Mouse (Mus musculus): ENCODE measurements around the gene Lhx8. TPM values are rescaled to one million over a fixed set of nuclear protein-coding genes. Genes with fewer than 3 reads are reported as not detected.

The Lhx8 gene
- 0.44 and 0.64 TPM in 2 replicates for polyA plus RNA-seq (2015; fragmentation: Nextera tagmentation; extraction: Ambion mirVana)

- H3K4me1 ChIP-seq (replicated peaks): peaks cover 32% of the 10 kb centered on the region
- 2% methylated on average over 28 of the region's 28 CpGs for WGBS
- no peaks in the 10 kb centered on the region for H3K9me3 ChIP-seq (replicated peaks)
- peaks cover 95% of the 10 kb centered on the region for H3K27me3 ChIP-seq
- peak within 1 kb of the TSS; percentile 82 for H3K4me2 ChIP-seq
- no peak for ATAC-seq (replicated peaks; ENCODE audit: insufficient number of reproducible peaks, insufficient read depth, low FRiP score, low read depth)
- H3K9ac ChIP-seq: no peak within 1 kb of the TSS
- H3K36me3 ChIP-seq: no peaks in the 10 kb centered on the region
- H3K4me3 ChIP-seq: peak within 1 kb of the TSS; percentile 48
- no peak within 1 kb of the TSS for H3K27ac ChIP-seq
Measured at GRCm38 (mm10) chr3:154330181-154331002, at the start of gene Lhx8. TSS of gene Lhx8 (minus strand) at chr3:154330659.

DNA sequence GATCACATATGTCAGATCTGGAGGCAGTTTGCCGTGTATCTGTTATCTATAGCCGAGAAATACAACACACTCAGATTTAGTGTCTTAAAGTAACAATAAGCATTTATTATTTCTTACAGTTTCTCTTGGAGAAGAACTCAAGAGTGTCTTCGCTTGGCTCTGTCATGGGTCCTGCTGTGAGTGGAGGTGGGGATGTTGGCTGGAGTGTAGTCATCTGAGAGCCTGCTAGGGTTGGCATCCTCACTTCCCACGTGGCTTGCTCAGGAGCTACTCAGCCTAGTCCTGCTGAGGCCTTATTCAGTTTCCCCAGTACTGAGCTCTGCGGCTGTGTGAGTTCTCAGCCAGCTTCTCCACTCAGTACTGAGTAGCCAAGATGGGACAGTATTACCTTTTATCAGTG is 43.1 kb upstream of the Lhx8 start:
- Histone ChIP-seq H3K27ac (no peak overlapping the region), H3K4me2 (no peak overlapping the region), H3K36me3 (no peaks in the 10 kb centered on the region), H3K9me3 (replicated peaks) (no peaks in the 10 kb centered on the region), H3K27me3 (no peaks in the 10 kb centered on the region), H3K4me3 (no peak overlapping the region), H3K4me1 (replicated peaks) (no peaks in the 10 kb centered on the region), H3K9ac (no peak overlapping the region)
- no peak for ATAC-seq (replicated peaks; ENCODE audit: insufficient number of reproducible peaks, insufficient read depth, low FRiP score, low read depth)
- 66% methylated on average over 5 of the region's 5 CpGs for WGBS

DNA sequence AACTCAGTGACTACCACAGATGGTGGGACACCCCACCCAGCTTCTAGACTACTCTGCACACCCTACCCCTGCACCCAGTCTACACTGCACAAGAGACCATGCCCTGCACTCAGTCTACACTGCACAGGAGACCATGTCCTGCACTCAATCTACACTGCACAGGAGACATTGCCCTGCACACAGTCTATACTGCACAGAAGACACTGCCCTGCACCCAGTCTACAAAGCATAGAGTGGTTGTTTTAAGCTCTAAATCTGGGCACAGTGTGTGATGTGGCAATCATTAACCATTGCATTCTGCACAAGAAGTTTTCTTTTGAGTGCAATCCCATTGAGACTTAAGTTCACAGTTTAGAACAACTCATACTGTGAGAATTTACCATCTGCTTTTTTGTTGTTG is 42.2 kb upstream of the Lhx8 start:
- H3K9ac ChIP-seq: no peak overlapping the region
- H3K9me3 ChIP-seq (replicated peaks): no peaks in the 10 kb centered on the region
- H3K4me1 ChIP-seq (replicated peaks): no peaks in the 10 kb centered on the region
- no peaks in the 10 kb centered on the region for H3K36me3 ChIP-seq
- no peak for ATAC-seq (replicated peaks; ENCODE audit: insufficient number of reproducible peaks, insufficient read depth, low FRiP score, low read depth)
- no peak overlapping the region for H3K4me2 ChIP-seq
- no peaks in the 10 kb centered on the region for H3K27me3 ChIP-seq
- H3K4me3 ChIP-seq: no peak overlapping the region
- H3K27ac ChIP-seq: no peak overlapping the region

- H3K9me3 ChIP-seq (replicated peaks): no peaks in the 10 kb centered on the region
- no peak overlapping the region for H3K4me3 ChIP-seq
- ATAC-seq (replicated peaks; ENCODE audit: insufficient number of reproducible peaks, insufficient read depth, low FRiP score, low read depth): no peak
- no peaks in the 10 kb centered on the region for H3K27me3 ChIP-seq
- H3K27ac ChIP-seq: no peak overlapping the region
- H3K4me2 ChIP-seq: no peak overlapping the region
- no peak overlapping the region for H3K9ac ChIP-seq
- H3K4me1 ChIP-seq (replicated peaks): 0 out of 2 replicates have a peak, but pooled peaks cover 4% of the 10 kb centered on the region
- H3K36me3 ChIP-seq: no peaks in the 10 kb centered on the region
- WGBS: 28% methylated on average over 3 of the region's 3 CpGs
Measured at GRCm38 (mm10) chr3:154367327-154367726, 36.9 kb upstream of the Lhx8 start.

GRCm38 (mm10) chr3:154364604-154365209 is 34.2 kb upstream of the Lhx8 start:
- ATAC-seq (replicated peaks; ENCODE audit: insufficient number of reproducible peaks, insufficient read depth, low FRiP score, low read depth): no peak
- 27% methylated on average over 10 of the region's 10 CpGs for WGBS
- no peak overlapping the region for H3K4me3 ChIP-seq
- H3K36me3 ChIP-seq: no peaks in the 10 kb centered on the region
- no peak overlapping the region for H3K9ac ChIP-seq
- no peak overlapping the region for H3K27ac ChIP-seq
- H3K27me3 ChIP-seq: no peaks in the 10 kb centered on the region
- no peak overlapping the region for H3K4me2 ChIP-seq
- no peaks in the 10 kb centered on the region for H3K9me3 ChIP-seq (replicated peaks)
- 0 out of 2 replicates have a peak, but pooled peaks cover 4% of the 10 kb centered on the region for H3K4me1 ChIP-seq (replicated peaks)

GRCm38 (mm10) chr3:154363507-154363906 is 33.0 kb upstream of the Lhx8 start:
- H3K4me3 ChIP-seq: no peak overlapping the region
- no peak for ATAC-seq (replicated peaks; ENCODE audit: insufficient number of reproducible peaks, insufficient read depth, low FRiP score, low read depth)

DNA sequence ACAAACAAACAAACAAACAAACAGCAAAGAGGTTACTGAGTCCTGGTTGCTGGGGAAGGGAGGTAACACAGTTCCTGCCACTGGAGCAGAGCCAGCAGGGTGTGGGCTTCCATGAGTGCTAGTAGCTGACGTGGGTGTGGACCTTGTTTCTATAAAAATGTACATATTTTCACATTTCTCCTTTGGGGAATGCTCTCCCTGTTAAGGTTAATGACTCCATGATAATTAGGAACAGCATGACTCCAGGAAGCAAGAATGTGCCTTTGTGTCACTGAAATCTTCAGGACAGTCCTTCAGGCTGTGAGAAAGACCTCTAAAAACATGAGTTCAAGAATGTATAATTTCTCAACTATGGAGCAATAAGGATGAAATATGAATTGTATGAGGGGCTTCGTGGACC is 28.8 kb upstream of the Lhx8 start:
- WGBS: 68% methylated on average over 2 of the region's 2 CpGs
- Histone ChIP-seq H3K27me3 (no peaks in the 10 kb centered on the region), H3K9ac (no peak overlapping the region), H3K4me1 (replicated peaks) (no peaks in the 10 kb centered on the region), H3K36me3 (no peaks in the 10 kb centered on the region), H3K27ac (no peak overlapping the region), H3K4me3 (no peak overlapping the region), H3K4me2 (no peak overlapping the region), H3K9me3 (replicated peaks) (no peaks in the 10 kb centered on the region)
- no peak for ATAC-seq (replicated peaks; ENCODE audit: insufficient number of reproducible peaks, insufficient read depth, low FRiP score, low read depth)

More at GRCm38 (mm10) chr3:154363507-154363906, 33.0 kb upstream of the Lhx8 start:
- no peak overlapping the region for H3K4me2 ChIP-seq
- H3K9ac ChIP-seq: no peak overlapping the region
- H3K36me3 ChIP-seq: no peaks in the 10 kb centered on the region
- H3K27ac ChIP-seq: no peak overlapping the region
- H3K9me3 ChIP-seq (replicated peaks): no peaks in the 10 kb centered on the region
- 61% methylated on average over 9 of the region's 9 CpGs for WGBS
- H3K27me3 ChIP-seq: no peaks in the 10 kb centered on the region
- 0 out of 2 replicates have a peak, but pooled peaks cover 4% of the 10 kb centered on the region for H3K4me1 ChIP-seq (replicated peaks)

GRCm38 (mm10) chr3:154340294-154340914 is 9.9 kb upstream of the Lhx8 start:
- ATAC-seq (replicated peaks; ENCODE audit: insufficient number of reproducible peaks, insufficient read depth, low FRiP score, low read depth): no peak
- H3K27ac ChIP-seq: no peak overlapping the region
- WGBS: 59% methylated on average over 13 of the region's 13 CpGs
- H3K4me1 ChIP-seq (replicated peaks): no peaks in the 10 kb centered on the region
- no peaks in the 10 kb centered on the region for H3K36me3 ChIP-seq
- no peaks in the 10 kb centered on the region for H3K9me3 ChIP-seq (replicated peaks)
- no peak overlapping the region for H3K9ac ChIP-seq
- H3K4me3 ChIP-seq: no peak overlapping the region
- H3K4me2 ChIP-seq: no peak overlapping the region
- peaks cover 41% of the 10 kb centered on the region for H3K27me3 ChIP-seq

GRCm38 (mm10) chr3:154339649-154340260 is 9.3 kb upstream of the Lhx8 start:
- Histone ChIP-seq H3K27ac (no peak overlapping the region), H3K4me3 (no peak overlapping the region), H3K27me3 (peaks cover 47% of the 10 kb centered on the region), H3K9ac (no peak overlapping the region), H3K4me1 (replicated peaks) (no peaks in the 10 kb centered on the region), H3K4me2 (no peak overlapping the region), H3K36me3 (no peaks in the 10 kb centered on the region), H3K9me3 (replicated peaks) (no peaks in the 10 kb centered on the region)
- WGBS: 82% methylated on average over 17 of the region's 17 CpGs
- no peak for ATAC-seq (replicated peaks; ENCODE audit: insufficient number of reproducible peaks, insufficient read depth, low FRiP score, low read depth)

DNA sequence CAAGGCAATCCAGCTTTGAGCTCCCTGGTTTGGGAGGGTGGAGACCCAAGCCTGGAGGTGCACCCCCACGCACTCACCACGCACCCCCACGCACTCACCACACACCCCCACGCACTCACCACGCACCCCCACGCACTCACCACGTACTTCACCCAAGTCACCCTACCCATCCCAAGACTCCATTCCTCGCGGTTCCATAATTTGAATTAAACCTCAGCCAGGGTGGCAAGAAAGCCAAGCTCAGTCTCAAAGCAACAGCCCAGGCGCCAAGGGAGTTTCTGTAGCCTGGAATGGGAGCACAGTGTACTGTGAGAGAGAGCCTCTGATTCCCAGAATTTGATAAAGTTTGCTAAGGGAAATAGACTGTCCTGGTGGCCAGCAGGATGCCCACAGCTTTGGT is 4.3 kb upstream of the Lhx8 start:
- H3K9me3 ChIP-seq (replicated peaks): no peaks in the 10 kb centered on the region
- H3K4me3 ChIP-seq: no peak overlapping the region
- WGBS: 1% methylated on average over 10 of the region's 10 CpGs
- peaks cover 14% of the 10 kb centered on the region for H3K4me1 ChIP-seq (replicated peaks)
- H3K27me3 ChIP-seq: peaks cover 89% of the 10 kb centered on the region
- ATAC-seq (replicated peaks; ENCODE audit: insufficient number of reproducible peaks, insufficient read depth, low FRiP score, low read depth): no peak
- H3K9ac ChIP-seq: no peak overlapping the region
- no peaks in the 10 kb centered on the region for H3K36me3 ChIP-seq
- no peak overlapping the region for H3K4me2 ChIP-seq
- H3K27ac ChIP-seq: no peak overlapping the region

DNA sequence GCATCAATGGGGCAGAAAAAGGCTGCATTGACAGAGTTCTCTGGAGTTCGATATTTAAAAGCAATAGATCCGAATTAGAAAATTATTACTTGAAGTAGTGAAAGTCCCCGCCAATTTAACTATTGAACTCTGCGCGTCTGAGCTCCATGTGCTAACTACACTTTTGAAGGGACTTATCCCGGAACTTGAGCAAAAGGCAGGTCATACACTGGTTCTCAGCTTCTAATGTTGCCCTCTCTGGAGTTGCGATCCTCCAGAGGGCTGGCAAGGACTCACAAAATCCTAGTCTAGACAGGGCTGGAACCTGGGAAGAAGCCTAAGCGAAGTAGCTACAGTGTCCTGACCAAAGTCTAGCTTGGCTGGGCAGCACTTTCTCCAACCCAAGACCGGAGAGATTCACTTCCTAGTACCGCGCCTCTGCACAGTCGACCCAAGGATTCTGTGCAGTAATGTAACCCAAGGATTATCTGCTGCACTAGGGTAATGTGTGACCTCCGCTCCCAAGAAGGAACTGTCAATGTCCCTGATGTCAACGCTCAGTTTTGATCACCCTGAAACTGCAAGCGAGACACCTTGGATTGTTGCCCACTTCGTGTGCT is 3.0 kb upstream of the Lhx8 start:
- H3K9me3 ChIP-seq (replicated peaks): no peaks in the 10 kb centered on the region
- H3K27ac ChIP-seq: no peak overlapping the region
- H3K4me1 ChIP-seq (replicated peaks): peaks cover 25% of the 10 kb centered on the region
- 3% methylated on average over 16 of the region's 16 CpGs for WGBS
- no peak overlapping the region for H3K4me3 ChIP-seq
- no peak overlapping the region for H3K4me2 ChIP-seq
- no peak overlapping the region for H3K9ac ChIP-seq
- H3K36me3 ChIP-seq: no peaks in the 10 kb centered on the region
- ATAC-seq (replicated peaks; ENCODE audit: insufficient number of reproducible peaks, insufficient read depth, low FRiP score, low read depth): no peak
- peaks cover 88% of the 10 kb centered on the region for H3K27me3 ChIP-seq
